Mouse (Mus musculus) liver, adult 2 months (tissue): ENCODE data around the gene Aldh18a1. TPM values are rescaled to one million over a fixed set of nuclear protein-coding genes. Genes with fewer than 3 reads are reported as not detected.

ENCODE experiments used
- DNase-seq: peaks from one replicate; pipeline ENCODE4 v3.0.0-alpha.2; 2011; ENCODE audit warnings: low read depth, low spot score; ENCODE audit errors: extremely low read depth
- H3K27ac ChIP-seq: fragments of 200-500 bp; replicated peaks from 2 replicates; pipeline ENCODE4 v1.5.1; 2012; ENCODE audit warnings: low read depth, mild to moderate bottlenecking, control low read depth, inconsistent platforms, low read length; ENCODE audit not compliant: insufficient read depth
- H3K27me3 ChIP-seq: fragments of 200-500 bp; 2 replicates; pipeline ENCODE4 v1.6.1; 2012; ENCODE audit warnings: mild to moderate bottlenecking, moderate library complexity, low read length, inconsistent platforms; ENCODE audit not compliant: control insufficient read depth, insufficient read depth
- H3K36me3 ChIP-seq: fragments of 200-500 bp; 2 replicates; pipeline ENCODE4 v1.6.1; 2012; ENCODE audit warnings: low read length, inconsistent platforms; ENCODE audit not compliant: control insufficient read depth, insufficient read depth
- H3K4me1 ChIP-seq: fragments of 200-500 bp; 2 replicates; pipeline ENCODE4 v1.6.1; 2011; ENCODE audit warnings: low read length; ENCODE audit not compliant: control insufficient read depth, insufficient read depth
- H3K4me3 ChIP-seq: fragments of 200-500 bp; 2 replicates; pipeline ENCODE4 v1.5.1; 2011; ENCODE audit warnings: low read depth, mild to moderate bottlenecking, control low read depth, low read length, moderate library complexity; ENCODE audit not compliant: insufficient read depth
- H3K79me2 ChIP-seq: fragments of 200-500 bp; 2 replicates; pipeline ENCODE4 v1.6.1; 2012; ENCODE audit warnings: inconsistent platforms, mild to moderate bottlenecking, low read length, moderate library complexity; ENCODE audit not compliant: control insufficient read depth, insufficient read depth
- H3K9ac ChIP-seq: fragments of 200-500 bp; 2 replicates; pipeline ENCODE4 v1.6.1; 2012; ENCODE audit warnings: low read depth, mild to moderate bottlenecking, control low read depth, inconsistent platforms, low read length
- CTCF ChIP-seq: fragments of 200-500 bp; IDR thresholded peaks from 2 replicates; pipeline ENCODE4 v1.5.1; 2011; ENCODE audit warnings: low read depth, low read length, control low read depth
- POLR2A ChIP-seq: fragments of 200-500 bp; IDR thresholded peaks from 2 replicates; pipeline ENCODE4 v1.6.1; 2011; ENCODE audit warnings: low read length, control low read depth; ENCODE audit not compliant: insufficient read depth; ENCODE audit errors: extremely low read depth
- WGBS: fragments of 180-500 bp; shearing (Covaris S2); methylation state at CpG from one replicate; pipeline ENCODE4 v1.1.7; 2018; 5-methylcytosine and 5-hydroxymethylcytosine counted together
- polyA plus RNA-seq: library from polyadenylated mRNA; depleted of rRNA; stranded (reverse); fragments of >200 nt; gene quantifications from 2 replicates; pipeline ENCODE4 v1.2.3, GENCODE M21; 2012; rRNA removed
- total RNA-seq: library from RNA; depleted of rRNA; stranded (reverse); fragments of >200 nt; gene quantifications from 2 replicates; pipeline ENCODE4 v1.2.3, GENCODE M21; 2014; rRNA removed

Gene Aldh18a1
- total and polyA plus RNA-seq, 2 experiments = 1.1 to 1.2 TPM

GRCm38 (mm10) chr19:40508851-40509250, 79.4 kb downstream of the Aldh18a1 start:
- H3K27ac ChIP-seq = no peak overlapping the region
- H3K9ac ChIP-seq = no peak overlapping the region
- H3K27me3 ChIP-seq = no peaks in the 10 kb centered on the region
- 70% methylated on average over 2 of the region's 2 CpGs for WGBS
- peaks cover 11% of the 10 kb centered on the region; the same call in 1 of the 2 replicates for H3K4me1 ChIP-seq
- H3K36me3 ChIP-seq = no peaks in the 10 kb centered on the region
- TF ChIP-seq CTCF = no peak
- no peak for TF ChIP-seq POLR2A
- no peak overlapping the region for H3K4me3 ChIP-seq
- H3K79me2 ChIP-seq = peaks cover 18% of the 10 kb centered on the region; the same call in 1 of the 2 replicates
- no peak for DNase-seq

GRCm38 (mm10) chr19:40506965-40507364, 81.3 kb downstream of the Aldh18a1 start:
- WGBS = 17% methylated on average over 3 of the region's 3 CpGs
- TF ChIP-seq CTCF = no peak
- no peak for TF ChIP-seq POLR2A
- H3K4me1 ChIP-seq = peaks cover 10% of the 10 kb centered on the region
- H3K9ac ChIP-seq = no peak overlapping the region
- H3K4me3 ChIP-seq = no peak overlapping the region
- peak overlapping the region; percentile 64 for H3K27ac ChIP-seq
- peak; percentile 89 for DNase-seq
- H3K36me3 ChIP-seq = no peaks in the 10 kb centered on the region
- peaks cover 17% of the 10 kb centered on the region; the same call in 1 of the 2 replicates for H3K79me2 ChIP-seq
- no peaks in the 10 kb centered on the region for H3K27me3 ChIP-seq

- DNase-seq = no peak
- peaks cover 20% of the 10 kb centered on the region for H3K4me1 ChIP-seq
- no peaks in the 10 kb centered on the region for H3K36me3 ChIP-seq
- TF ChIP-seq CTCF (no peak), POLR2A (no peak)
- H3K9ac ChIP-seq = no peak overlapping the region
- no peak overlapping the region for H3K4me3 ChIP-seq
- WGBS = 93% methylated on average over 7 of the region's 7 CpGs
- peaks cover 18% of the 10 kb centered on the region; the same call in 1 of the 2 replicates for H3K79me2 ChIP-seq
- H3K27me3 ChIP-seq = no peaks in the 10 kb centered on the region
- H3K27ac ChIP-seq = no peak overlapping the region
These were observed 83.9 kb downstream of the Aldh18a1 start for GRCm38 (mm10) chr19:40504336-40504735.

Other genes starting within 250 kb of the Aldh18a1 start
- 41.0 and 47.2 TPM in 2 replicates for gene Sorbs1, start 74.7 kb downstream of the Aldh18a1 start, total RNA-seq
- gene Sorbs1, start 74.7 kb downstream of the Aldh18a1 start, polyA plus RNA-seq = 10.4 and 12.0 TPM in 2 replicates
- 0.37 and 1.1 TPM in 2 replicates for gene Tctn3, start 23.8 kb upstream of the Aldh18a1 start, total RNA-seq
- 0.40 and 1.1 TPM in 2 replicates for gene Tctn3, start 23.8 kb upstream of the Aldh18a1 start, polyA plus RNA-seq
- gene Entpd1, start 23.9 kb upstream of the Aldh18a1 start, total RNA-seq = 4.6 TPM in 2 replicates
- 1.6 and 1.8 TPM in 2 replicates for gene Entpd1, start 23.9 kb upstream of the Aldh18a1 start, polyA plus RNA-seq
- 0.09 TPM in 1 of 2 replicates, not detected in the other for gene Cc2d2b, start 160.3 kb upstream of the Aldh18a1 start, total RNA-seq
- gene Cc2d2b, start 160.3 kb upstream of the Aldh18a1 start, polyA plus RNA-seq = not detected in 2 replicates
- 1.0 and 1.1 TPM in 2 replicates for gene Ccnj, start 242.8 kb upstream of the Aldh18a1 start, total RNA-seq
- gene Ccnj, start 242.8 kb upstream of the Aldh18a1 start, polyA plus RNA-seq = 2.4 and 3.1 TPM in 2 replicates